Mouse (Mus musculus) CH12.LX (cell line): ENCODE data around the gene Lmbrd1.

Source experiments
- CHD1 ChIP-seq: IDR thresholded peaks from 2 replicates; pipeline ENCODE4 v1.6.1; 2012; ENCODE audit warnings: low read depth, low read length, improper control_type of control experiment, inconsistent platforms
- CTCF ChIP-seq, 2 experiments: IDR thresholded peaks in 1 of 2; conservative IDR thresholded peaks in 1 of 2; 2 replicates each; pipeline ENCODE4 v1.5.1; 2011 to 2012; ENCODE audit warnings: low read depth in 2 of 2, low read length in 2 of 2, improper control_type of control experiment in 1 of 2, inconsistent platforms in 1 of 2, mild to moderate bottlenecking in 1 of 2, moderate library complexity in 1 of 2
- ELF1 ChIP-seq: IDR thresholded peaks from 2 replicates; pipeline ENCODE4 v1.6.1; 2014; ENCODE audit warnings: low read depth, mild to moderate bottlenecking, inconsistent platforms, low read length, improper control_type of control experiment
- EP300 ChIP-seq: IDR thresholded peaks from 2 replicates; pipeline ENCODE4 v1.6.1; 2011; ENCODE audit warnings: low read length, improper control_type of control experiment
- GABPA ChIP-seq: IDR thresholded peaks from 2 replicates; pipeline ENCODE4 v1.6.1; 2012; ENCODE audit warnings: low read depth, low read length, improper control_type of control experiment, inconsistent platforms; ENCODE audit not compliant: insufficient replicate concordance
- MAFK ChIP-seq: IDR thresholded peaks from 2 replicates; pipeline ENCODE4 v1.6.1; 2011; ENCODE audit warnings: low read length, improper control_type of control experiment; ENCODE audit not compliant: insufficient replicate concordance
- MEF2A ChIP-seq: IDR thresholded peaks from 2 replicates; pipeline ENCODE4 v1.6.1; 2014; ENCODE audit warnings: low read depth, mild to moderate bottlenecking, inconsistent platforms, low read length, improper control_type of control experiment, borderline replicate concordance
- NRF1 ChIP-seq: IDR thresholded peaks from 2 replicates; pipeline ENCODE4 v1.6.1; 2014; ENCODE audit warnings: low read depth, mild to moderate bottlenecking, inconsistent platforms, low read length, improper control_type of control experiment, moderate library complexity
- PAX5 ChIP-seq: IDR thresholded peaks from 2 replicates; pipeline ENCODE4 v1.6.1; 2012; ENCODE audit warnings: low read length, inconsistent platforms, mixed read lengths
- POLR2A ChIP-seq: IDR thresholded peaks from 2 replicates; pipeline ENCODE4 v1.6.1; 2011; ENCODE audit warnings: low read depth, mild to moderate bottlenecking, improper control_type of control experiment, low read length
- SMC3 ChIP-seq: IDR thresholded peaks from 2 replicates; pipeline ENCODE4 v1.6.1; 2011; ENCODE audit warnings: low read depth, low read length, improper control_type of control experiment
- ZNF384 ChIP-seq: IDR thresholded peaks from 2 replicates; pipeline ENCODE4 v1.6.1; 2012; ENCODE audit warnings: low read depth, low read length, improper control_type of control experiment, inconsistent platforms

DNA sequence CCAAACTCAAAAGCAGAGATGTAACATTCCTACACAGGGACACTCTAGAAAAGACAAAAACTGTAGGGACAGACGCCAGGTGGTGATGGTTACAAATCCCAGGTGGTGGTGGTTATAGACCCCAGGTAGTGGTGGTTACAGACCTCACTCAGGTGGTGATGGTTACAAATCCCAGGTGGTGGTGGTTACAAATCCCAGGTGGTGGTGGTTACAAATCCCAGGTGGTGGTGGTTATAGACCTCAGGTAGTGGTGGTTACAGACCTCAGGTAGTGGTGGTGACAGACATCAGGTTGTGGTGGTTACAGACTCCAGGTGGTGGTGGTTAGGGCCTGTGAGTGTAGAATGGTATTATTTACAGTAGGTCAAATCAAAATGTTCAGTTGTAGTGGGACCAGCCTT is 5.5 kb downstream of the Lmbrd1 start:
- TF ChIP-seq CTCF (conservative IDR thresholded peaks at IDR 0.05 in 1 of 2, IDR thresholded peaks at IDR 0.05 in 1 of 2; ENCODE audit: low read depth in 2 of 2, low read length in 2 of 2), result no peak
- no peak for TF ChIP-seq NRF1
- no peak for TF ChIP-seq EP300
- TF ChIP-seq SMC3, result no peak
- no peak for TF ChIP-seq MAFK
- no peak for TF ChIP-seq POLR2A
- no peak for TF ChIP-seq GABPA
- no peak for TF ChIP-seq CHD1
- no peak for TF ChIP-seq PAX5
- TF ChIP-seq ELF1, result no peak
- TF ChIP-seq MEF2A, result no peak
- no peak for TF ChIP-seq ZNF384
